Mouse (Mus musculus) heart, adult 8-10 months (tissue): ENCODE data around the gene 4833420G17Rik. TPM values are rescaled to one million over a fixed set of nuclear protein-coding genes. Genes with fewer than 3 reads are reported as not detected.

Experiments
- total RNA-seq, 4 experiments: library from RNA; stranded (reverse); gene quantifications; 2 replicates each; pipeline ENCODE4 v1.2.4; 2022

4833420G17Rik gene
- total RNA-seq, 4 experiments from 2014 or later = 5.2 to 7.9 (median 7.4) TPM

Other genes with a start within 250 kb of the 4833420G17Rik start
- gene Paip1, start 34.2 kb upstream of the 4833420G17Rik start, total RNA-seq = 100 to 1,000 TPM; 115 to 123 (median 121) TPM
- 10 to 100 TPM in 3 of 4 experiments, 1 to 10 TPM in 1; 8.3 to 16.7 (median 14.7) TPM for gene Tmem267, start 25.3 kb downstream of the 4833420G17Rik start, total RNA-seq
- 1 to 10 TPM in 3 of 4 experiments, under 1 TPM in 1; 0.63 to 2.6 (median 1.8) TPM for gene 3110070M22Rik, start 25.6 kb downstream of the 4833420G17Rik start, total RNA-seq
- under 1 TPM in 1 of 4 experiments, not detected in 3; 0.12 TPM for gene Ccl28, start 161.1 kb downstream of the 4833420G17Rik start, total RNA-seq
- gene Hmgcs1, start 227.6 kb downstream of the 4833420G17Rik start, total RNA-seq = 10 to 100 TPM; 29.3 to 35.0 (median 32.5) TPM